Mouse (Mus musculus) intestine, embryonic 16.5 days (tissue): ENCODE data around the gene Tspan18. TPM values are rescaled to one million over a fixed set of nuclear protein-coding genes. Genes with fewer than 3 reads are reported as not detected.
A peak's percentile ranks its signal among the peaks of the same experiment; 100 is the strongest.

Experiments
- ATAC-seq: fragments of 200-750 bp; cut with Nextera tagmentation; 2 replicates; pipeline ENCODE4 v1.8.0; 2017; ENCODE audit warnings: moderate TSS enrichment, moderate library complexity
- H3K27ac ChIP-seq: fragments of 300-500 bp; sonication (generic); 2 replicates; pipeline ENCODE4 v1.5.1; 2014; ENCODE audit warnings: mild to moderate bottlenecking, low read length
- H3K27me3 ChIP-seq: fragments of 300-500 bp; sonication (generic); replicated peaks from 2 replicates; pipeline ENCODE4 v1.6.1; 2014; ENCODE audit warnings: low read length, control low read depth, mixed read lengths; ENCODE audit not compliant: control insufficient read depth, insufficient read depth
- H3K36me3 ChIP-seq: fragments of 300-500 bp; sonication (generic); 2 replicates; pipeline ENCODE4 v1.6.1; 2014; ENCODE audit warnings: low read length, control low read depth; ENCODE audit not compliant: control insufficient read depth, insufficient read depth
- H3K4me1 ChIP-seq: fragments of 300-500 bp; sonication (generic); 2 replicates; pipeline ENCODE4 v1.6.1; 2014; ENCODE audit warnings: low read length, control low read depth, mixed read lengths; ENCODE audit not compliant: control insufficient read depth, insufficient read depth
- H3K4me2 ChIP-seq: fragments of 300-500 bp; sonication (generic); 2 replicates; pipeline ENCODE4 v1.6.1; 2014; ENCODE audit warnings: low read depth, low read length, control low read depth
- H3K4me3 ChIP-seq: fragments of 300-500 bp; sonication (generic); 2 replicates; pipeline ENCODE4 v1.5.1; 2014; ENCODE audit warnings: mild to moderate bottlenecking, low read length
- H3K9ac ChIP-seq: fragments of 300-500 bp; sonication (generic); 2 replicates; pipeline ENCODE4 v1.6.1; 2014; ENCODE audit warnings: low read depth, low read length
- H3K9me3 ChIP-seq: fragments of 300-500 bp; sonication (generic); 2 replicates; pipeline ENCODE4 v1.6.1; 2016; ENCODE audit warnings: low read length, control low read depth; ENCODE audit not compliant: control insufficient read depth
- WGBS: fragments of 180-500 bp; shearing (Covaris S2); extraction: QIAGEN DNeasy Blood & Tissue Kit; methylation state at CpG from one replicate; pipeline ENCODE4 v1.1.7; 2014; 5-methylcytosine and 5-hydroxymethylcytosine counted together
- polyA plus RNA-seq: library from polyadenylated mRNA; unstranded; fragments of >200 nt; fragmentation: Nextera tagmentation; extraction: Ambion mirVana; gene quantifications from 2 replicates; pipeline ENCODE4 v1.2.1, GENCODE M21; 2015

Gene Tspan18
- polyA plus RNA-seq, 1 experiment from 2014 or later = 19.5 TPM

DNA sequence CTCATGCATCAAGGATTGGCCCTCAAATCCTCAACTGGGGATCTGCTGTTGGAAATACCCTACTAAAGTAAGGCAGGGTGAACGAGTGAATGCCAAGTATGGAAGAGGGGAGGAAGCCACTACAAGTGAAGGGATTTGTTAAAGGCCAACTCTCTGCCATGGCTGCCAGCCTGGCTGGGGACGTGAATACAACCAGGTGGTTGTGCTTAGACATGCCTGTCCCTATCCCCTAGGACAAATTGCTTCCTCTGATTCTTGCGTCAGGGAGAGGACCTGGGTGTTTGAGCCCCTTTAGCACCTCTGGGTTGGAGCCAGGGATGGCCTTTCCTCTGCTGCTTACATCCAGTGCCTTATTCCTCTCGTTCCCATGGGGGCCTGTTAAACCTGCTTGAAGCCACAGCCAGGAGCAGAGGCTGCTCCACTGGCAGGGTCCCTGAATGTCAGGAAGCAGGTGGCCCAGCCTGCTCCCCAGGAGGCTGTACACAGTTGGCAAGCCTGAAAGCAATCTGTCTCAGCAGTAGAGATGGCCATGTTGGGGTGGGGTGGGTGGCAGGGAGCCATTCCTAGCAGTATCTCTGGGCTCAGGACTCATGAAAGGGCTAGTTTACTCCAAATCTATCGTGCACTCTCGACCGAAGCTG lies 6.3 kb downstream of the Tspan18 start:
- Histone ChIP-seq H3K9me3 (peaks cover 5% of the 10 kb centered on the region; the same call in 1 of the 2 replicates), H3K36me3 (no peaks in the 10 kb centered on the region), H3K4me3 (no peak overlapping the region), H3K27me3 (no peaks in the 10 kb centered on the region), H3K4me2 (no peak overlapping the region), H3K4me1 (peaks cover 10% of the 10 kb centered on the region), H3K27ac (no peak overlapping the region), H3K9ac (no peak overlapping the region)
- 69% methylated on average over 7 of the region's 7 CpGs for WGBS
- no peak for ATAC-seq

DNA sequence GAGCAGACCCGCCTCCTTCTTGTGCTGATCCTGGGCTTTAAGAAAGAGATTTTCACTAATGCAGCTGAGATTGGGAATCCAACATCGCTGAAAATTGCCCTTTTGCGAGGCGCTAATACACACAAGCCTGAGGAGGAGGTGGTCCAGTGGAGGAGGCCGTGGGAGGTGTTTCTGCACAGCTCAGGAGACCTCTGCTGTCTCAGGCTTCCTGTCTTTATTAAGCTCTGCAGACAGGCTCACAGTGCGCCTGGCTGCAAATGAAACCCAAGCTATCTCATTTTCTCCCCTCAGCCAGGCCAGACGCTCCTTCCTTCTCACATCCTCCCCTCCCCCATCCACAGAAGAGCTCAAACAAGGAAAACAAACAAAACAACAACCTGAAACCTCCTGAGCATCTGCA lies 9.6 kb downstream of the Tspan18 start:
- H3K4me1 ChIP-seq = peaks cover 19% of the 10 kb centered on the region
- no peak overlapping the region for H3K4me2 ChIP-seq

DNA sequence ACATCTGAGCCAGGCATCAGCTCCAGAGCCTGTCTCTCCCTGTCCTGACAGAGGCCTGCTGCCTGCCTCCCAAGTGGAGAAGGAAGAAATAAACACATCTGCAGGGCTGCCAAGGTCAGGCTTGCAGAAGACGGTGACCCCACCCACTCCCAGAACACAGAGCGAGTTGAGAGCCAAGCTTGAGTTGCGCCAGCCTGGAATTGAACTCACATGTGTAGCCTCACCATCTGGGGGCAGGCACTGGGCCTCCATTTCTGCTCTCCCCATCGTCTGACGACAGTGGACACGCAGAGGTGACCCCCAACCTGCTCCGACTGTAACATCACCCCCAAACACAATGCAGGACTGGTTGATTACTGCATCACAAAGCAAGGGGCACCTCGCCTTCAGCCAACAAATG lies 12.4 kb downstream of the Tspan18 start:
- H3K27ac ChIP-seq = no peak overlapping the region
- no peaks in the 10 kb centered on the region for H3K36me3 ChIP-seq
- H3K27me3 ChIP-seq = no peaks in the 10 kb centered on the region
- H3K9me3 ChIP-seq = peaks cover 5% of the 10 kb centered on the region; the same call in 1 of the 2 replicates
- H3K4me1 ChIP-seq = peaks cover 18% of the 10 kb centered on the region
- ATAC-seq = peak; percentile 47
- WGBS = 53% methylated on average over 8 of the region's 8 CpGs
- no peak overlapping the region for H3K4me2 ChIP-seq
- no peak overlapping the region for H3K9ac ChIP-seq
- H3K4me3 ChIP-seq = no peak overlapping the region

More for the DNA sequence above, 9.6 kb downstream of the Tspan18 start:
- 44% methylated on average over 7 of the region's 7 CpGs for WGBS
- no peak overlapping the region for H3K9ac ChIP-seq
- no peak overlapping the region for H3K27ac ChIP-seq
- H3K4me3 ChIP-seq = no peak overlapping the region
- H3K27me3 ChIP-seq = no peaks in the 10 kb centered on the region
- 0 out of 2 replicates have a peak, but pooled peaks have one; percentile 24 for ATAC-seq
- no peaks in the 10 kb centered on the region for H3K36me3 ChIP-seq
- H3K9me3 ChIP-seq = peaks cover 5% of the 10 kb centered on the region; the same call in 1 of the 2 replicates

DNA sequence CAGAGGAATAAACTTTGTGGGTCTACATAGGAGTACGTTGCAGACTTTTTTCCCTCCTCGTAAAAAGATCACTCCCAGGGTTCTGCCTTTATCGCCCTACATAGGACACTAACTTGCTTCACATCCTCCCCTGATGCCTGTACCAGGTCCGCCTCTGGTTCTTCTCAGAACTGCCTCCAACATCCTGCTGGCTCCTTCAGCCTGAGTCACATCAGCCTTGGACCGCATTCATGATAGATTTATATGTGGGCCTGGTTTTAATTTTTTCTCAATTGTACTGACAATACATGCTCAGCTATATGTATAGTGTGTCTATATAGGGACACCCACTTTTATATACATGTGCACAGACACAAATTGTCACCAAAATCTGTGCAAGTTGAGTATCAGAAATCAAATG lies 14.0 kb downstream of the Tspan18 start:
- H3K27ac ChIP-seq = no peak overlapping the region
- no peak overlapping the region for H3K4me3 ChIP-seq
- peaks cover 18% of the 10 kb centered on the region for H3K4me1 ChIP-seq
- no peaks in the 10 kb centered on the region for H3K36me3 ChIP-seq
- H3K4me2 ChIP-seq = no peak overlapping the region
- ATAC-seq = no peak
- peaks cover 5% of the 10 kb centered on the region; the same call in 1 of the 2 replicates for H3K9me3 ChIP-seq
- H3K27me3 ChIP-seq = no peaks in the 10 kb centered on the region
- 68% methylated on average over 5 of the region's 5 CpGs for WGBS
- no peak overlapping the region for H3K9ac ChIP-seq

DNA sequence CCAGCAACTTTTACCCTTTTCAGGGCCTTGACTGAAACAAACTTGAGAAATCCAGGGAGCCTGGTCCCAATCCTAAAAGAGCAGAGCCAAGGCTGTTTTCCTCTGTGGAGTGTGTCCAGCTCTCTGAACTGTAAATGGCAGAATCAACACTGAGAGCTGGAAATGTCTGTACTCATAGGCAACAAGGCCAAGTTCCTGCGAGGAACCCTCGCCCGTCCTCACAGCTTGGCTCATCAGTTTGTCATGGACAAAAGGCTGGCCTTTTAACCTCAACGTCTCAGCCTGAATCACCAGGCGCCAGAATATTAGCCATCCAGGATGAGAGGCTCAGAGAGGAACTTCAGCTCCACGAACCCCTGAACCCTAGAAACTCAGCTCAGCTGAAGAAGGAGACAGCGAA lies 14.7 kb downstream of the Tspan18 start:
- Histone ChIP-seq H3K9me3 (peaks cover 5% of the 10 kb centered on the region; the same call in 1 of the 2 replicates), H3K36me3 (no peaks in the 10 kb centered on the region), H3K9ac (no peak overlapping the region), H3K4me3 (no peak overlapping the region), H3K4me2 (no peak overlapping the region), H3K4me1 (peaks cover 18% of the 10 kb centered on the region), H3K27ac (no peak overlapping the region), H3K27me3 (no peaks in the 10 kb centered on the region)
- ATAC-seq = no peak
- 55% methylated on average over 7 of the region's 7 CpGs for WGBS

DNA sequence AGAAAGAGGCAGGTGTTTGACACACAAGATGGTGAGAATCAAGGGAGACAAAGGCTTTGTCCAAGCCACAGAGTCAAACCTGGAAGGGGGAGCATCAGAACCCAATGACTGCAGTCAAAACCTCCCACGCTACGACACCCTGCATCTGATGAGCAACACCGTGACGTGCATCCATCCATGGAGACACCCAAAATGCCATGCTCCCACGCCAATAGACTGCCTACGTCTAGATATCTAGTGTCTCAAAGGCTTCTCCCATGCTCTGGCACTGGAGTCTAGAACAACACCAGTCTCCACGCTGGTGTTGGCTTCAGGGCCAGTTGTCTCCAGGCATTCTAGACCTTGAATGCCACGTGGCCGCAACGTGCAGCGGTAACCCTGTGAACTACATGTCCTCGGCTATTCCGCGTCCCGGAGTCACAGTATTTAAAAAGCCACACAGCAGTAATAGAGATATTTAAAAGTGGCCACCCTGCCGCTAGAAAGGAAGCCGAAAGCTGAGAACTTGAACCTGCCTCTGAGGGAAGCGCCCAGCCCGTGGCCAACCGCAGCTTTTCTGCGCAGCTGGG lies 15.4 kb downstream of the Tspan18 start:
- Histone ChIP-seq H3K4me1 (peaks cover 21% of the 10 kb centered on the region), H3K27me3 (no peaks in the 10 kb centered on the region), H3K27ac (no peak overlapping the region), H3K9me3 (peaks cover 5% of the 10 kb centered on the region; the same call in 1 of the 2 replicates), H3K36me3 (no peaks in the 10 kb centered on the region), H3K4me3 (no peak overlapping the region), H3K9ac (no peak overlapping the region), H3K4me2 (no peak overlapping the region)
- 86% methylated on average over 21 of the region's 21 CpGs for WGBS
- ATAC-seq = no peak

DNA sequence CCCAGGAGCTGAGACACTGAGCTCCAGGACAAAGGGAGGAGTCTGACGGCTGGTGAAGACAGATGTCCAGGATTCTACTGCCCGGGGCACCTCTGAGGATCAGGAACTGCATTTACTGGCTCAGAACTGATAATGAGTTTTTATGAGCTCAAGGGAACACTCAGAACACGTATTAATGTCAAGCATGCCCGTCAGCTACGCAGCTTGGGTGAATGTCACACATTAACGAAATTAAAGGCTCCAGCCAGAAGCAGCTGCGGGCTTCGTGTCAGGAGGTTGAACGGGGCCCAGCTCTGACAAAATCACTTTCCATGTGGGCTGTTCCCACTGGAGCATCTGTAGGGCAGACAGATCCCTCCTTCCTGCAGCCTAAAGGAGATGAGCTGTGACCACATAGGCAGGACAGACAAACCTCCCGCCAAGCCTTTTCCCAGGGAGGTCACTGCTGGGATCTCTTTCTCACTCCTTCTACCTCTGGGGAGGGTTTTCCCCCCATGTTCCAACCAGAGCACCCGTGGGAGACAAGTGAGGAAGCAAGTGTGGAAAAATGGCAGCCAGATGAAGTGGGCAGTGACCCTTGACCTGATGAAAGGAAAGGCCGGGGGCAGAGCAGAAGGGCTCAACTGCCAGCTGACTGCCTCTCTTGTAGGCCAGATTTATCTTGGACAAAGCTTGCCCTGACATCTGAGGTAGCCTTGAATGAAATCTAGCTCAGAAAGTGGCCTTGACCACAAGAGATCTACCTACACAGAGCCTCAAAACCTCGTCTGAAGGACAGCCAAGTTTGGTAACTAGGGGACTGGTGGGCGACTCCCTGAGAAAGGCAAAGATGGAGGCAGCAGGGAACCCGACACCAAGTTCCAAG lies 20.3 kb downstream of the Tspan18 start:
- H3K27me3 ChIP-seq = no peaks in the 10 kb centered on the region
- ATAC-seq = peak; percentile 90
- 0 out of 2 replicates have a peak overlapping the region, but pooled peaks have one; percentile 3 for H3K9ac ChIP-seq
- H3K4me3 ChIP-seq = no peak overlapping the region
- 32% methylated on average over 15 of the region's 15 CpGs for WGBS
- peak overlapping the region; percentile 70 for H3K27ac ChIP-seq
- no peaks in the 10 kb centered on the region for H3K36me3 ChIP-seq
- H3K9me3 ChIP-seq = no peaks in the 10 kb centered on the region
- H3K4me1 ChIP-seq = peaks cover 39% of the 10 kb centered on the region
- H3K4me2 ChIP-seq = no peak overlapping the region

DNA sequence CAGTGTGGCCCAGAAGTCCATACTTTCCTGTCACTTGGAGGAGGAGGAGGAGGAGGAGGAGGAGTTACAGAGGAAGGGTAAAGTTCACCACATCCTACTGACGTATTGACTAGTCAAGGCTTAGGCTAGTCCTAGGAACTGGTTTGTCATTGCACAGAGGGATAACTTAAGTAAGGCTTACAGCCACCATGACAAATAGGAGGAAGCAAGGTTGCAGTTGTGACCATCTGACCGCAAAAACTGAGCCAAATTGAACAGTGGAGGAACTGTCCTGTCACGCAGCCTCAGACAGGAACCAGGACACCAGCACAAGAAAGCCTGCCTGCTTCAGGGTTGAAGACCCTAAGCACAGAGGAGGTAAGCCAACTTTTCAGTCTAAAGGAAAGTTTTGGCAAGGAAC lies 21.8 kb downstream of the Tspan18 start:
- peaks cover 39% of the 10 kb centered on the region for H3K4me1 ChIP-seq
- 57% methylated on average over 3 of the region's 3 CpGs for WGBS
- no peaks in the 10 kb centered on the region for H3K36me3 ChIP-seq

DNA sequence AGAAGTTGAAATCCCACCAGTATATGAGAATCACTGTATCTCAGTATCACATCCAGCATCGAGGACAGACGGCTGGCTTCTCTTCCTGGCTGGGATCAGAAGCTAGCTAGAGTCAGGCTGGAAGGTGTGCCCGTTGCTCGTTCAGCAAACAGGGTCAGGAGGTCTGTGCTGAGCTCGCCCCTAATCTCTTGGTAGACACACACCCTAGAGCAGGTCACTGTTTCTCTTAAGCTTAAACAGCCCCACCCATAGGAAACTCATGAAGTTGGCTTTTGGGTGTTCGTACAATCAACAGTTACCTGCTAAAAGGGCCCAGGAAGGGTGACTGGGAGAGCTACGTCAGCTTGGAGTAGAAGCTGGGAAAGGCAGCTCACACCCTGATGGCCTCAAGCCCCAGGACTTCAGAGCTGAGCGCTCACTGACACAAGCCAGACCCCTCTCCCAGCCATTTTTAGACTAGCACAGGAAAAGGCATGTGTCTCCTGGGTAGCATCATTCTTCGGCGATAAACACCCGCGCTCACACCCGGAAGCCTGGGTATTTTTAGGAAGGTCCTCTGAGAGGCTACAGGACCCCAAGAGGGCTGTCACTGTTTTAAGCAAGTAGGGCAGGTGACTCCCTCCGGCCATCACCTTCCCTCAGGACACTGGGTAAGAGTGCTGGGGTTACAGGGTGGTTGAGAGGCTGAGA lies 24.4 kb downstream of the Tspan18 start:
- peak overlapping the region; percentile 66 for H3K27ac ChIP-seq
- peak; percentile 39 for ATAC-seq

More for the DNA sequence above, 21.8 kb downstream of the Tspan18 start:
- Histone ChIP-seq H3K9ac (0 out of 2 replicates have a peak overlapping the region, but pooled peaks have one; percentile 2), H3K27ac (no peak overlapping the region), H3K4me3 (no peak overlapping the region), H3K4me2 (no peak overlapping the region), H3K9me3 (no peaks in the 10 kb centered on the region), H3K27me3 (no peaks in the 10 kb centered on the region)
- no peak for ATAC-seq

More for the DNA sequence above, 24.4 kb downstream of the Tspan18 start:
- Histone ChIP-seq H3K4me1 (peaks cover 39% of the 10 kb centered on the region), H3K4me3 (no peak overlapping the region), H3K27me3 (no peaks in the 10 kb centered on the region), H3K4me2 (no peak overlapping the region), H3K9me3 (no peaks in the 10 kb centered on the region), H3K36me3 (no peaks in the 10 kb centered on the region), H3K9ac (0 out of 2 replicates have a peak overlapping the region, but pooled peaks have one; percentile 6)
- 40% methylated on average over 14 of the region's 14 CpGs for WGBS
